Mouse (Mus musculus) myocyte (in vitro differentiated cells): Measurements from ENCODE around the gene Fus.

ENCODE experiments used
- CEBPB ChIP-seq: IDR thresholded peaks from 2 replicates; pipeline ENCODE4 v1.6.1; 2011; ENCODE audit warnings: mild to moderate bottlenecking, moderate library complexity; ENCODE audit not compliant: poor library complexity, insufficient read depth, severe bottlenecking
- E2F4 ChIP-seq: IDR thresholded peaks from one replicate; pipeline ENCODE4 v1.6.1; 2011; ENCODE audit warnings: mild to moderate bottlenecking, control low read depth, moderate library complexity; ENCODE audit not compliant: insufficient read depth
- MAX ChIP-seq: IDR thresholded peaks from one replicate; pipeline ENCODE4 v1.6.1; 2011; ENCODE audit warnings: low read depth, mild to moderate bottlenecking, control low read depth
- MYOD1 ChIP-seq, 3 experiments: IDR thresholded peaks; one replicate each; pipeline ENCODE4 v1.6.1; 2011; ENCODE audit warnings: control low read depth in 2 of 3, low read depth in 2 of 3, mild to moderate bottlenecking in 2 of 3, moderate library complexity in 1 of 3; ENCODE audit not compliant: insufficient read length in 2 of 3, control insufficient read depth in 1 of 3
- POLR2A ChIP-seq: IDR thresholded peaks from one replicate; pipeline ENCODE4 v1.6.1; 2011; ENCODE audit warnings: low read depth, mild to moderate bottlenecking, control low read depth, moderate library complexity; ENCODE audit not compliant: insufficient read length
- POLR2AphosphoS2 ChIP-seq: IDR thresholded peaks from one replicate; pipeline ENCODE4 v1.6.1; 2011; ENCODE audit warnings: low read depth, control low read depth; ENCODE audit not compliant: insufficient read length
- REST ChIP-seq: IDR thresholded peaks from one replicate; pipeline ENCODE4 v1.6.1; 2011; ENCODE audit warnings: mild to moderate bottlenecking, control low read depth, moderate library complexity; ENCODE audit not compliant: insufficient read depth, insufficient read length
- TCF12 ChIP-seq: IDR thresholded peaks from one replicate; pipeline ENCODE4 v1.6.1; 2011; ENCODE audit warnings: mild to moderate bottlenecking, control low read depth; ENCODE audit not compliant: poor library complexity, insufficient read depth, severe bottlenecking
- USF1 ChIP-seq: IDR thresholded peaks from one replicate; pipeline ENCODE4 v1.6.1; 2011; ENCODE audit warnings: low read depth, mild to moderate bottlenecking, control low read depth, moderate library complexity

DNA sequence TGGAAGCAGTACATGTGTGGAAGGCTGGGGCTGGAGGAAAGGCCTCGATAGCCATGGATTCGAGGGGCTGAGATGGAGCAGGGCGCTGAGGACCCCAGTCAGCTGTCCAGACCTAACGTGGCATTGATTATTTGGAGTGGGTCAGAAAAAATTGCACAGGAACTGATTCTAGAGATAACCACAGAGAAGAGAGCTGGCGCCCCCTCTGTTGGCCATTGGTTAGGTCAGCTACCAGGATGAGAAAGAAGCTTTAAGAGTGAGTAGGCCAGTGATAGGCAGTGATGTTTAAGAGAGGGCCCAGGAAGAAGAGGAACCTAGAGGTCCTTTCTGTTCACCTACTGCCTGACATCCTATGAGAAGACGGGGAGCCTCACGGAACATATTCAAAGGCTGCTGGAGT, 48.0 kb upstream of the Fus start:
- TF ChIP-seq POLR2A (no peak), USF1 (no peak), MAX (no peak), POLR2AphosphoS2 (no peak), TCF12 (no peak), E2F4 (no peak), REST (no peak), MYOD1 (IDR thresholded peaks at IDR 0.05; ENCODE audit: control insufficient read depth in 1 of 3, insufficient read length in 2 of 3, low read depth in 2 of 3) (no peak), CEBPB (no peak)
